Mouse (Mus musculus) stomach, embryonic 14.5 days (tissue): ENCODE results near the gene Lhx3. TPM values are rescaled to one million over a fixed set of nuclear protein-coding genes. Genes with fewer than 3 reads are reported as not detected.

ENCODE experiments used
- ATAC-seq: fragments of 200-750 bp; cut with Nextera tagmentation; 2 replicates; pipeline ENCODE4 v1.8.0; 2017; ENCODE audit warnings: low read depth, moderate TSS enrichment; ENCODE audit not compliant: insufficient number of reproducible peaks, insufficient read depth, low FRiP score
- H3K27ac ChIP-seq: fragments of 300-500 bp; sonication (generic); 2 replicates; pipeline ENCODE4 v1.5.1; 2014; ENCODE audit warnings: mild to moderate bottlenecking, low read length, moderate library complexity, mixed read lengths
- H3K27me3 ChIP-seq: fragments of 300-500 bp; sonication (generic); 2 replicates; pipeline ENCODE4 v1.6.1; 2014; ENCODE audit warnings: low read length, control low read depth, mixed read lengths; ENCODE audit not compliant: control insufficient read depth, insufficient read depth
- H3K36me3 ChIP-seq: fragments of 300-500 bp; sonication (generic); 2 replicates; pipeline ENCODE4 v1.6.1; 2014; ENCODE audit warnings: mild to moderate bottlenecking, control low read depth, low read length, moderate library complexity, mixed read lengths; ENCODE audit not compliant: control insufficient read depth, insufficient read depth
- H3K4me1 ChIP-seq: fragments of 300-500 bp; sonication (generic); 2 replicates; pipeline ENCODE4 v1.6.1; 2014; ENCODE audit warnings: low read length, control low read depth, mixed read lengths; ENCODE audit not compliant: control insufficient read depth, insufficient read depth
- H3K4me2 ChIP-seq: fragments of 300-500 bp; sonication (generic); replicated peaks from 2 replicates; pipeline ENCODE4 v1.6.1; 2014; ENCODE audit warnings: low read depth, low read length, control low read depth
- H3K4me3 ChIP-seq: fragments of 300-500 bp; sonication (generic); 2 replicates; pipeline ENCODE4 v1.5.1; 2014; ENCODE audit warnings: low read depth, low read length, control low read depth
- H3K9ac ChIP-seq: fragments of 300-500 bp; sonication (generic); replicated peaks from 2 replicates; pipeline ENCODE4 v1.6.1; 2014; ENCODE audit warnings: low read depth, mild to moderate bottlenecking, control low read depth, low read length, moderate library complexity, mixed read lengths
- H3K9me3 ChIP-seq: fragments of 300-500 bp; sonication (generic); 2 replicates; pipeline ENCODE4 v1.6.1; 2016; ENCODE audit warnings: low read depth, low read length, control low read depth; ENCODE audit not compliant: control insufficient read depth
- WGBS: fragments of 180-500 bp; shearing (Covaris S2); extraction: QIAGEN DNeasy Blood & Tissue Kit; methylation state at CpG from one replicate; pipeline ENCODE4 v1.1.7; 2014; 5-methylcytosine and 5-hydroxymethylcytosine counted together
- polyA plus RNA-seq: library from polyadenylated mRNA; unstranded; fragments of >200 nt; fragmentation: Nextera tagmentation; extraction: Ambion mirVana; gene quantifications from 2 replicates; pipeline ENCODE4 v1.2.1, GENCODE M21; 2014

Lhx3 gene
- polyA plus RNA-seq, 1 experiment from 2014 or later, result not detected

DNA sequence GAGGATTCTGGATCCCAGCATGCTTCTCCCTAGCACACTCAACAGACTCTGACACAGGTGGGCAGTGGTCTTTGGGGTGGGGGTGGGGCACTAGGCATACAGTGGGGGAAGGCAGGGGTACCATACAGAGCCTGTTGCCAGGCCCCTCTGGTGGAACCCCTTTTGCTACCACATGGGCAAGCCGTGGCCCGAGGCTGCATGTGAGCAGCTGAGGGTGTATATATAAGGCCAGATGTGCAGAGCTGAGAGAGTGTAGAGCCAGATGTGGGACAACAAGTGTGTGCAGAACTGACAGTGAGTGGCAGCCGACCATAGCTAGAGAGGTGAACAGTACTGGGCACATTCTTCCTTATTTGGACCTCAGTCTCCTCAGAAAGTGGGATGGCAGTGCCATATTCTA is 41.2 kb downstream of the Lhx3 start:
- Histone ChIP-seq H3K4me2 (no peak overlapping the region), H3K9me3 (no peaks in the 10 kb centered on the region), H3K27me3 (no peaks in the 10 kb centered on the region; the same call in 1 of the 2 replicates), H3K4me1 (no peaks in the 10 kb centered on the region), H3K4me3 (no peak overlapping the region), H3K9ac (no peak overlapping the region), H3K36me3 (no peaks in the 10 kb centered on the region), H3K27ac (no peak overlapping the region)
- WGBS, result 74% methylated on average over 3 of the region's 3 CpGs
- ATAC-seq, result no peak

DNA sequence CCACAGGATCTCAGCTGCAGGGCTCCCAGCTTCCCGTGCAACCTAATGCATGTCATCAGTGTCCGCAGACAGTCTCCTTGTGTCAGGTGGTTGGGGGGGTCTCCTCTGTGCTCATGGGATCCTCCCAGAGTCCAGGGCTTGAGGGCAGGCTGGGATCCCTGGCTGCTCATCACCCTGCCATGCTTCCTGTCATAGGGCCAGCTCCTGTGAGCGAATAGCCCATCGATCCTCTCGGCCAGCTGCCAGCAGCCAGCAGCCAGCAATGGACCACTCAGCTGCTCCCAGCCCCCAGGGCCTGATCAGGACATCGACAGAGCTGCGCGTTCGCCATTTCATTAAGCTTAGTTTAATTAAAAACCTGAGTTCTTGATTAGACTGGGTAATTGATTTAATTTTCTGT is 50.0 kb downstream of the Lhx3 start:
- Histone ChIP-seq H3K9ac (no peak overlapping the region), H3K4me1 (no peaks in the 10 kb centered on the region), H3K4me3 (no peak overlapping the region), H3K36me3 (no peaks in the 10 kb centered on the region), H3K27me3 (no peaks in the 10 kb centered on the region), H3K4me2 (no peak overlapping the region), H3K9me3 (no peaks in the 10 kb centered on the region), H3K27ac (no peak overlapping the region)
- 88% methylated on average over 9 of the region's 9 CpGs for WGBS
- ATAC-seq, result no peak

DNA sequence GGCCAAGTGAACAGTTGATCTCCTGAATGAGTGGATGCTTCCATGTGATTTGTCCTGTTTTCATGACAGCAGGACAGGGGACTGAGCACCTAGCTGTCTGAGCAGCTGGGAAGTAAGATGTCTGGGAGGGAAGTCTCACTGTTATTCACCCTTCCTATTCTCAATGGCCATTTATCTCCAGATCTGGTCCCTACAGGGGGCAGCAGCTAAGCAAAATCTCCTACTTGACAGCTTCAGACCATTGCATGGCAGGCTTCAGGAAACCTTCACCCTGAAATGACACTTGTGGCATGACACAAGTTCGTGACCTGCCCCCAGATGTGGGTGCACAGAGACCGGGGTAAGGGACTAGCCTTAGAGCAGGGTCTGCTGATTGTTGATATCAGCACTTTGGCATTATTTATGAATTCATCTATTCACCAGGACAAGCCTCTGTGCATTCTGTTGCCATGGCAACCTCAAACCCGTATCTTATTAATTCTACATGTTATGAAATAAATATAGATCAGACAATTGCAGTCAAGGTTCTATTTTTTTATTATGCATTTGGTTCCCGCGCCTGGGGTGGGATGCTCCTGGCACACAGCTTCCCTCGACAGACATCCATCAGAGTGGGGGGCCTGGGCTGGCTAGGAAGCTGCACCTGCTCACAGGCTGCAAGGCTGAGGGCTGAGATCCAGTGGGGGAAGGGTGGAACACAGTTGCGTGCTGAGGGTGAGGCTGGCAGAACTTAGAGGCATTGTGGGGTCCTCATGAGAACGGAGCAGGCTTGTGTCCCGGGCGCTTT is 51.7 kb downstream of the Lhx3 start:
- Histone ChIP-seq H3K4me2 (no peak overlapping the region), H3K36me3 (no peaks in the 10 kb centered on the region), H3K27ac (no peak overlapping the region), H3K4me3 (no peak overlapping the region), H3K4me1 (no peaks in the 10 kb centered on the region), H3K9me3 (no peaks in the 10 kb centered on the region), H3K27me3 (no peaks in the 10 kb centered on the region), H3K9ac (no peak overlapping the region)
- ATAC-seq, result no peak
- 66% methylated on average over 10 of the region's 10 CpGs for WGBS

DNA sequence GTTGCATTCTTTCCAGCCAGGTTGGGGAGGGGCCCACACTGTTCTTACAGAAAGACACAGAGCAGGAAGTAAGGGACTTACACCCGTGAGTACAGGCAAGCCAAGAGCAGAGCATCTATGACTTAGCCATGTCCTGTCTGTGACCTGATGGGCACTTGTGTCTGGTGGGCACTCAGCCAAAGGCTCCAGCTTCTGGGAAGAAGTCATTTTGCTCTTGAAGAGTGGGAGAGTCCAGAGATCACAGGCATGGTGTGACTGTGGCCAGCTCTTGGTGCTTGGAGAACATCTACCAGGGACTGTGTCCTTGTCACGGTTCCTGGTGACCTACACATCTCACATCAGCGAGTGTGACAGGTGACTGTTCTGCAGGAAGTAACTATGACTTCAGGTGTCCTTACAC is 52.4 kb downstream of the Lhx3 start:
- H3K27ac ChIP-seq, result no peak overlapping the region
- ATAC-seq, result no peak
- H3K4me2 ChIP-seq, result no peak overlapping the region
- no peaks in the 10 kb centered on the region for H3K4me1 ChIP-seq
- no peaks in the 10 kb centered on the region for H3K27me3 ChIP-seq
- no peaks in the 10 kb centered on the region for H3K9me3 ChIP-seq
- H3K4me3 ChIP-seq, result no peak overlapping the region
- WGBS, result 52% methylated on average over 3 of the region's 3 CpGs
- H3K9ac ChIP-seq, result no peak overlapping the region
- H3K36me3 ChIP-seq, result no peaks in the 10 kb centered on the region

DNA sequence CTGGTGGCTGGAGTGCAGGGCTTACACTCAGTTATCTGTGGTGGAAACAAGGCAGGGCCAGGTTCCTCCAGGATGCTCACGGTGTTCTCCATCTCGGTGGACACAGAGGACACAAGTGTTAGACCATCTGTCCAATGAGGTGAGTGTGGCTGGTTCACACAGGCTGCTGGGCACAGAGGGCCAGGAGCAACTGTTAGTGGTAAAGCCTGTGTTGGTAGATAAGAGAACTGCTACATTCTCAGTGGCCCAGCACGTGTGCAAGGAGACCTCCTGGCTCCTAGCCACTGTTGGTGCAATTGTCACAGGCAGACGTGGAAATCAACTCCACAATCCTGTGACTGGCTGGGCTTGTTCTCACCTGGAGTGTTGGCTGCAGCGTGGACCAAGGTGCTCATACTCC is 53.5 kb downstream of the Lhx3 start:
- Histone ChIP-seq H3K9me3 (no peaks in the 10 kb centered on the region), H3K4me1 (no peaks in the 10 kb centered on the region), H3K27me3 (no peaks in the 10 kb centered on the region), H3K4me2 (no peak overlapping the region), H3K36me3 (no peaks in the 10 kb centered on the region), H3K9ac (no peak overlapping the region), H3K4me3 (no peak overlapping the region), H3K27ac (no peak overlapping the region)
- WGBS, result 66% methylated on average over 5 of the region's 5 CpGs
- ATAC-seq, result no peak

DNA sequence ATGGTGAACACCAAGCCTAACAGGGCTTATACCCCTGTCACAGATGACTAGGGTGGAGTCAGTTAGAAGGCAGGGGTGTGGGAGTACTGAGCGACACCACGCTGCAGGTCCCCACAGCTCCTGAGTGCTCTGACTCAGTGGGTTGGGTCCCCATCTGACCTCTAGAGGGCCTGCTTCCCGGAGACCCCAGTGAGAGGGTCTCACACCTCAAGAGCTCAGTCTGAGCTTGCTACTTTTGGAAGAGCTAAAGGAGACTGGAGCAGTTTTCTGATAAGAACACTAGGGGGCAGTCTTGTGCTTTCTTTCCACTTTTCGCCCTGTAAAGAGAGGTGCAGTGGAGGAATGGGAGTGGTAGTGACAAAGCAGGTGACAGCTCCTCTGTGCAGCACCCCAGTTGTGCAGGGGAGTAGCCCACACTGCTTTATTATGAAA is 54.2 kb downstream of the Lhx3 start:
- Histone ChIP-seq H3K27me3 (no peaks in the 10 kb centered on the region), H3K9me3 (no peaks in the 10 kb centered on the region), H3K4me2 (no peak overlapping the region), H3K27ac (no peak overlapping the region), H3K36me3 (no peaks in the 10 kb centered on the region), H3K4me3 (no peak overlapping the region), H3K9ac (no peak overlapping the region), H3K4me1 (no peaks in the 10 kb centered on the region)
- 5% methylated on average over 4 of the region's 4 CpGs for WGBS
- no peak; the same call in 1 of the 2 replicates for ATAC-seq

DNA sequence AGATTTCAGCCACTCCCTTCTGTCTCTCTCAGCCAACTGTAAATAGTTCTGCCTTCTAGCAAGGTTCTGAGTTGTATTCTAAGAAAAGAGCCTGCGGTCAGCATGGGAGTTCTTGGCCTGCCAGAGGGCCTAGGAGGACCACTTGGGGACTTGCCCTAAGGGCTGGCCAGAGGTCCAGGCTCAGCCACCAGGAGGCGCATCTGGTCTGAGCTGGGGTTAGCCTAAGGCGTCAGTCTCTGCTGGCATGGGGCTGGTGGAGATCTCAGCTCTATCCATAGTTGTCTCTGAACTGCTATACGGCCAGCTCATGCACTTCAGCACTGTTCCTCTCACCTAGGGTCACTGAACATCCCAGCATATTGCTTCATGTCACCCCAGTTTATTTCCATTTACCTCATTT is 54.8 kb downstream of the Lhx3 start:
- Histone ChIP-seq H3K27me3 (no peaks in the 10 kb centered on the region), H3K9ac (no peak overlapping the region), H3K4me3 (no peak overlapping the region), H3K4me2 (no peak overlapping the region), H3K36me3 (no peaks in the 10 kb centered on the region), H3K27ac (no peak overlapping the region), H3K9me3 (no peaks in the 10 kb centered on the region), H3K4me1 (no peaks in the 10 kb centered on the region)
- 35% methylated on average over 4 of the region's 4 CpGs for WGBS
- no peak for ATAC-seq
